Mouse (Mus musculus) T-cell, adult 2 months (primary cell): ENCODE data around the gene Sec14l4.
"Not testable (repeated sequence)": the region's sequence is repeated elsewhere in the genome, so short reads cannot be mapped to it uniquely, and the experiment has no call there.

ENCODE experiments used
- DNase-seq: peaks from one replicate; pipeline ENCODE4 v3.0.0; 2022; ENCODE audit warnings: low spot score

Gene Sec14l4

GRCm38 (mm10) chr11:4031126-4031941 lies at the start of gene Sec14l4:
TSS of gene Sec14l4 (plus strand) at chr11:4031462.
- DNase-seq, result no peak

DNA sequence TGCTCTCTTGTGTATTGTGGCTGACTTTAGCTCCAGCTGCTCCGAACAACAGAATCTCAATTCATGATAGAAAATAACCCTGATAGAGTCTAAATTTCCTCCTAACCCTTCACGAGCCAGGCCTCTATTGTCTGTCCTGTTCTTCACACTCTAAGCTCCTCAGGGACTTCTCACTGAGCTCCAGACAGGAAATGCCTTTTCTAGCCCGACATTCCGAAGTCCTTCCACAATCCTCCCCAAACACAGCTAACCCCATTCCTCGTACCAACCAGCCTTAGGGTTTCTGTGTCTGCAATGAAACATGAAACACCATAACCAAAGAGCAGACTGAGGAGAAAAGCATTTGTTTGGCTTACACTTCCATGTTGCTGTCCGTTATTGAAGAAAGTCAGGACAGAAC lies 49.7 kb upstream of the Sec14l4 start:
- no peak for DNase-seq

DNA sequence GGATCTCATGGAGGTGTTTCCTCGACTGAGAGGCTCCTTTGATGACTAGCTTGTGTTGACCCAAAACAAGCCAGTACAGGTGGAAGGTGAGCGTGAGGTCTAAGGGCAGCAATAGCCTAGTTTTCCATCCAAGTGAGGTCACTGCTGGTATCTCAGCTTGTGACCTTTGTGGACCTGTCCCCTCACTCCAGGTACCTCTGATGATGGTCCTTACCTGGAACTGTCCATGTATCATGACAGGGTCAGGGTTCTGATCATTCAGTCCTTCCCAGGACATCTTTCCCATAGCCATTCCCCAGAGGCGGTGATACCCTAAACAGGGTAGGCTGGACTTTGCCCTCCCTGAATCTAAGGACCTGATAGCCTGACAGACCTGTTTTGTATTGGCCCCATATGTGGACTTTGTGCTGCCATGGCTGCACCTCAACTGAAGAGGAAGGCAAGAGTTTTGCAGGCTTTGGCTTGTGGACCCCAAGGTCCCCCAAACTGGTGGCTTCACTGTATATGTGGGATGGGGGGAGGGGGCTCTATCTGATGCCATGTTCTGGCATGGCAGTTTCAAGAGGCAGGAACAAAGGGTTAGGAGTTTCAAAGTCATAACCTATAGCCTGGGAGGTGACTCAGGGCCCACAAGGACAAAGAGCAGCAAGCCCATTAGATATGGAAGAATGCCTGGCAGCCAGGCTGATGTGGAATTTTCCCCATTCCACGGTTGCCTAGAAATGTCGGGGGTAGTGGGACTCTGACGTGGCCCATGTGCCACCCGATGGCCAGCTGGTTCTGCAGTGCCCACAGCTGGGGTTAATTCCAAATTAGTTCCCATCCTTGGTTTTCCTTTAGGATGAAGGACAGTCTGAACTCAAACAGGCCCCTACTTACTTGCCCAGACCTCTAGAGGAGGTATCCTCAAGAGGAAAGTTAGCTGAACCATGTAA lies 48.7 kb upstream of the Sec14l4 start:
- no peak for DNase-seq

DNA sequence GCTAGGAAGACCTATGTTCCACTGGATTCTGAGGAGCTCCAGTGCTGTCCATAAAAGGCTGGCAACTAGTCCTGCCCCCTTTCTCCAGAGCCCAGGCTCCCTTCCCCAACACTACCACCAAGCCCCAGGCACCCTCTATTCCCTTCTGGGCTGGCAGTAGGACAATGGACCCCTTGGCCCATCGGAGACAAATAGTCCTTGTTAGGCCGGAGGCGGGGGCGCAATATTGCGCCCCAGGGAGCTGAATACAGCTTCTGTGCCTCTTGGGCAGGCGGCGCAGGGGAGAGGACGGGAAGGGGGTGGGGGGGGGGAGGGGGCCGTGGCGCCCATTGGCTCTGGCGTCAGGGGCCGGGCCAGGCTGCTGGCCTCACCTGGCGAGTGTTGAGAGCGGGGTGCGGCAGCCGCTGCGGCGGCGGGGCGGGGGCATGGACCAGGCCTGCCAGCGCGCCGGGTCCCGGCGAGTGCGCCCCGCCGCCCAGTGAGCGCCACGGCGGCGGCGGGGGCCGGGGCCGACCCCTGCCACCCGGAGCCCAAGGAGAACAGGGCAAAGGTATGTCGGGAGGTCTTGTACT lies 47.9 kb upstream of the Sec14l4 start, which contains the start of gene Gal3st1:
Gene Gal3st1 (plus strand): TSS at position 346 of the 572 bp plus-strand sequence.
- DNase-seq, result no peak

- no peak for DNase-seq
Measured at GRCm38 (mm10) chr11:3983863-3984745, 47.2 kb upstream of the Sec14l4 start.

- DNase-seq, result no peak
Measured at GRCm38 (mm10) chr11:3989748-3990147, 41.5 kb upstream of the Sec14l4 start.

DNA sequence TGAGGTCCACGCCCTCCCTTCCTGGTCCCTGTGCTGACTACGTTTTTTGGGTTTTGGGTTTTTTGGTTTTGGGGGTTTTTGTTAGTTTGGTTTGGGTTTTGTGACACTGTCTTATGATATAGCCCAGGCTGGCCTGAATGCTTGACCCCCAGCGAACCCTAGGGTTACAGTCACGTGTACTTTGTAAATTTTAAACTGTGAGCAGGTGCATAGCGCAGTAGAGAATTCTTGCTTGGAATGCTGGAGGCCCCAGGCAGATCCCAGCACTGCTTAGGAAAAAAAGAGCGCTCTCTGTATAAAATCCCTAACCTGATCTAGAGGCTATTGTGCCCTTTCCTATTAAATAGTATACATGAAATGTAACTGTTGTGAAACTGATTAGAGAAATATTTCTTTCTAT lies 38.1 kb upstream of the Sec14l4 start:
- DNase-seq, result no peak

DNA sequence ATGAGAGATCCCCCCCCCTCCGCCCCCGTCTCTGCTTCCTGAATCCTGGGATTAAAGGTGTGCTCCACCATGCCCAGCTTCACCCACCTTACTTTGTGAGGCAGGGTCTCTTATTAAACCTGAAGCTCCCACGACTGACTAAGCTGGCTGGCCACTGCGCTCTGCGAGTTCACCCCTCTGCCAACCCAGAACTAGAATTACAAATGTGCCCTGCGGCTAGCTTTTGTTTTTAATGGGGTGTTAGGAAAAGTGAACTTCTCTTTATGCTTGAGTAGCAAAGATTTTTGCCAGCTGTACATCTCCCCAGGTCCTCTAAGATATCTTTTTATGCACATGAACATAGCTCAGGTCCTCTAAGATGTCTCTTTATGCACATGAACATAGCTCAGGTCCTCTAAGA lies 37.3 kb upstream of the Sec14l4 start:
- no peak for DNase-seq

DNA sequence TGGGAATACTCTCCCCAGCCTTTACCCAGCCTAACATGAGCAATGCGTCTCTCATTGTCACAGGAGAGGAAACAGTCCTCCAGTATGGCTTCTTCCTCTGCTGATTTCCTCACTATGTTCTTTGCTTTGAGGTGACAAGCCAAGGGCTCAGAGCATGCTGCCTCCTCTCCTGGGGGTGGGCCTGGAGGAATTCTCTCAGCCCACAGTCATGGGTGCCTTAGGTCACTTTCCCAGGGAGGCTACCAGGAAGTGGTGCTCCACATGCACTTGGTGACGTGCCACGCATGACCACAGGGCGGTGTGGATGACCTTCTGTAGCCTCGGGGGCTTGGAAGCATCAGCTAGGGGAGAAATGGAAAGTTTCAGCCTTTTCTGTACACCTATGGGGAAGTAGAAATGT lies 35.8 kb upstream of the Sec14l4 start:
- no peak for DNase-seq

GRCm38 (mm10) chr11:3996840-3997239 lies 34.4 kb upstream of the Sec14l4 start:
- DNase-seq, result no peak

- DNase-seq, result no peak
Measured at GRCm38 (mm10) chr11:3997978-3998720, 33.1 kb upstream of the Sec14l4 start.

- no peak for DNase-seq
Measured at GRCm38 (mm10) chr11:3999547-3999946, 31.7 kb upstream of the Sec14l4 start.

GRCm38 (mm10) chr11:4001603-4002002 lies 29.7 kb upstream of the Sec14l4 start:
- peak; percentile 50 for DNase-seq

DNA sequence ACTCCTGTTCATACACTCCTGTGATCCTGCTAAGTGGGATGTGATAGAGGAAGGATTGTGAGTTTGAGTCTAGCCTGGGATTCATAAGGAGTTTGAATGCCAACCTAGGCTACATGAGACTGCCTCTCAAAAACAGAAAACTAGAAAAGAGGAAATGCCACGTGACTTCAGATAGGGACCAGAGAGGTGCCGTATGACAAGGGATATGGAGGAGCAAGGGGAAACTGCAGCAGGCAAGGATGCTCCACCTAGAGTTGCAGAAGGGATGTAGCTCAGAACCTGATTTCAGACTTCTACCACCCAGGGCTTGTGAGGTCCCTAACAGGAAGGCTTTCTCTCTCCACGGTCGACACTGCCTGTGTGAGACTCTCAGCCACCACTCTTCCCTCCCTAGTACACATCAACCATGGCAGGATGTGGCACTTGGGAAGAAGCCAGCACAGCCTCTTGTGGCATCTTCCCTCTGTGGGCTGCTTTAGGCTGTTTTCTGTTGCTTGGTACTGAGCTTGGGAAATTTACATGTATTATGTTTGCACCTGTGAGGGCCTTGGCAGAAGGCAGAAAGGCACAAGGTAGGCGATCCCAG lies 25.9 kb upstream of the Sec14l4 start:
- DNase-seq, result no peak

DNA sequence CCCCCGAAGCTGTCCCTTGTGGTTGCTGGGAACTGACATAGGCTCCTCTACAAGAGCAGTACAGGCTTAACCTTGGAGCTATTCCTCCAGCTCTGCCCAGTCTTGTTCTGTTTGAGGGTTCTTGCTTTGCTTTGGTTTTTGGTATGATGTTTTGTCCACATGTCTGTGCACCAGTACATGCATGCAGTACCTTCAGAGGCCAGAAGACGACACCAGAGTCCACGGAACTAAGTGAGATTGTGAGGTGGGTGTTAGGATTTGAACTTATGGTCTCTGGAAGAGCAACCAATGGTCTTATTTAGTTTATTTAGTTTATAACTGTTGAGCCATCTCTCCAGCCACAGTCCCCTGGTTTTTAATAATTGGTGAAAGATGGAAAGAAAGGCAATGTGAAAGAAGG lies 24.8 kb upstream of the Sec14l4 start:
- DNase-seq, result no peak

GRCm38 (mm10) chr11:4012616-4013015 lies 18.6 kb upstream of the Sec14l4 start:
- DNase-seq, result no peak

DNA sequence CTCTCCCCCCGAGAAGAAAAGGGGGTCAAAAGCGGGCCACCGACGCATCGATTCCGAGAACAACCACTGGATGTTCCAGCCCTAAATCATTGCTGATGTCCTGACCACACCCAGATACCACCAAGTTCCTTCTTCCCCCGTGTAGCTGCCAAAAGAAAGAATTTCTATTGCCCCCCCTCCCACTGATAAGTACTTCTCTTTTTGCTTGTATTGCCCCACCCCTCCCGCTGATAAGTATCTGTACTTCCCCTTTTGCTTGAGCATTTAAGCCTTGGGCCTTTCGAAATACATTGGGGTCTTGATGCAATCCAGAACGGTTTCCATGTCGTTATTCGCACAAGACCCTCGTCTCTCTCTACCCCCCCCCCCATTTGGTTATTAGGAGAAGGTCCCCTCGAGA lies 15.5 kb upstream of the Sec14l4 start:
- DNase-seq, result not testable (repeated sequence)

DNA sequence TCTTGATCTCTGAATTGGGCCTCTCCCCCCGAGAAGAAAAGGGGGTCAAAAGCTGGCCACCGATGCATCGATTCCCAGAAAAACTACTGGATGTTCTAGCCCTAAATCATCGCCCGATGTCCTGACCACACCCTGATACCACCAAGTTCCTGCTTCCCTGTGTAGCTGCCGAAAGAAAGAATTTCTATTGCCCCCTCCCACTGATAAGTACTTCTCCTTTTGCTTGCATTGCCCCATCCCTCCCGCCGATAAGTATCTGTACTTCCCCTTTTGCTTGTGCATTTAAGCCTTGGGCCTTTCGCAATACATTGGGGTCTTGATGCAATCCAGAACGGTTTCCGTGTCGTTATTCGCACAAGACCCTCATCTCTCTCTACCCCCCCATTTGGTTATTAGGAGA lies 9.2 kb upstream of the Sec14l4 start:
- DNase-seq, result not testable (repeated sequence)

DNA sequence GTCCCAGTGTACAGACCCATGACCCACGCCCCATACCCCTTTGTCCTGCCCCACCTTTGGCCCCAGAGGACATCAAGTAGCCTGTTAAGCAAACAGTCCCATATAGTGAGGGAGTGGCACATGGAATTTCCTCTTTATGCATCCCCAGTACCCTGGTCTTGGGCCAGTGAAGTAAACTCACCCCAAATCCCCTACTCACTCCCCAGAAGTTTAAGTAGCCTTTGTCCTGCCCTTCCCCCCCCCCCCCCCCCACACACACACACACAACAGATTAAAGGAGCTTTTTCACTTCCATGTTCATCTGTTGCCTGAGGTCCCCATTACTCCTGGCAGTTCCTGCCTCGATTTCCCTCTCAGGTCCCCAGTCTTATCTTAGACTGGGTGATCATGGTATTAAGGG lies 7.9 kb upstream of the Sec14l4 start:
- no peak for DNase-seq

DNA sequence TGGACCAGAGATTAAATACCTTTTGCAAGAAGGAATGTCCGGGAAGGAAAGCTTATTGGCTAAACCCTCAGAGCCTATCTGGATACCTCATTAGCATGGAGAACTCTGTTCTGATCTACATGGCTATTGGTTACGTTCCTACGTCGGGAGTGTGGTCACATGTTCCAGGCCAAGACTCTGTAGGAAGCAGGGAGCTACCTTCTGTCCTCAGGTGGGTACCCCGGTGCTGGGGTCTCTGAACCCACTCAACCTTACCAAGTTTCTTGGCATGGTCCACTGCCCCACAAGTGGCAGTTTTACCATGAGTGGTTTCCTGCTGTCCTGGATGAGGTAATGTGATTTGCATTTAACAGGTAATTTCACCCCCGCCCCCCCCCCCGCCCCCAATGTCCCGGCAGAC lies 4.2 kb upstream of the Sec14l4 start:
- no peak for DNase-seq
